Mouse (Mus musculus) embryonic facial prominence, embryonic 13.5 days (tissue): ENCODE data around the gene Zfp53. TPM values are rescaled to one million over a fixed set of nuclear protein-coding genes. Genes with fewer than 3 reads are reported as not detected.

ENCODE experiments used
- ATAC-seq: fragments of 200-750 bp; cut with Nextera tagmentation; 2 replicates; pipeline ENCODE4 v1.8.0; 2017; ENCODE audit warnings: low read depth; ENCODE audit not compliant: insufficient number of reproducible peaks, insufficient read depth, low FRiP score, low TSS enrichment
- H3K27ac ChIP-seq: fragments of 300-500 bp; sonication (generic); 2 replicates; pipeline ENCODE4 v1.5.1; 2015; ENCODE audit warnings: moderate library complexity, mild to moderate bottlenecking, inconsistent platforms
- H3K27me3 ChIP-seq: fragments of 300-500 bp; sonication (generic); 2 replicates; pipeline ENCODE4 v1.6.1; 2015; ENCODE audit warnings: mild to moderate bottlenecking, inconsistent platforms
- H3K36me3 ChIP-seq: fragments of 300-500 bp; sonication (generic); 2 replicates; pipeline ENCODE4 v1.6.1; 2015; ENCODE audit warnings: mild to moderate bottlenecking, inconsistent platforms
- H3K4me1 ChIP-seq: fragments of 300-500 bp; sonication (generic); 2 replicates; pipeline ENCODE4 v1.6.1; 2015; ENCODE audit warnings: inconsistent platforms
- H3K4me2 ChIP-seq: fragments of 300-500 bp; sonication (generic); 2 replicates; pipeline ENCODE4 v1.6.1; 2015; ENCODE audit warnings: moderate library complexity, mild to moderate bottlenecking, inconsistent platforms
- H3K4me3 ChIP-seq: fragments of 300-500 bp; sonication (generic); 2 replicates; pipeline ENCODE4 v1.5.1; 2015; ENCODE audit warnings: mild to moderate bottlenecking, inconsistent platforms
- H3K9ac ChIP-seq: fragments of 300-500 bp; sonication (generic); 2 replicates; pipeline ENCODE4 v1.6.1; 2015; ENCODE audit warnings: mild to moderate bottlenecking, inconsistent platforms
- H3K9me3 ChIP-seq: fragments of 300-500 bp; sonication (generic); 2 replicates; pipeline ENCODE4 v1.6.1; 2016; ENCODE audit warnings: inconsistent platforms
- WGBS: fragments of 180-500 bp; shearing (Covaris S2); methylation state at CpG from one replicate; pipeline ENCODE4 v1.1.7; 2015; ENCODE audit warnings: mixed read lengths; 5-methylcytosine and 5-hydroxymethylcytosine counted together
- polyA plus RNA-seq: library from polyadenylated mRNA; unstranded; fragments of >200 nt; fragmentation: Nextera tagmentation; extraction: Ambion mirVana; gene quantifications from 2 replicates; pipeline ENCODE4 v1.2.1, GENCODE M21; 2015

The Zfp53 gene
- polyA plus RNA-seq, 1 experiment from 2014 or later, result 10.5 TPM

DNA sequence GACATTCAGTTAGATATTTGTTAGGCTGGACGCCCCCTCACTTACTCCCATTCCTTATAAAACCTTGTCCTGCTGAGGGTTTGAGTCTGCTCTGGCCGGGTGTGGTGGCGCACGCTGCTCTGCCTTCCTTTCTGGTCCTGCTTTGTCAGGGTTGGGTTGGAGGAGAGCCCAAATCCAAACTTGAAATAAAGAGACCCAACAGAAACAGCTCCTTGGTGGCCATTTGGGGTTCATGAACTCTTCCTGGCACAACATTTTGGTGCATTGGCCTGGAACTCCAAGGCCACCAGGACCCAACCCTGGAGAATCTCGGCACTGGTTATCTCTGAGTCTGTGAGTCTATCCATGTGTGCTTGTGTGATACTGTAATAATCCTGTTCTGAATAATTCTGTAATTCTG lies 42.8 kb downstream of the Zfp53 start:
- no peaks in the 10 kb centered on the region for H3K36me3 ChIP-seq
- H3K4me3 ChIP-seq, result peak overlapping the region; percentile 81
- peaks cover 22% of the 10 kb centered on the region for H3K4me1 ChIP-seq
- H3K27me3 ChIP-seq, result no peaks in the 10 kb centered on the region
- 73% methylated on average over 5 of the region's 5 CpGs for WGBS
- peak overlapping the region; percentile 68 for H3K4me2 ChIP-seq
- H3K9ac ChIP-seq, result peak overlapping the region; percentile 98
- peak overlapping the region; percentile 98 for H3K27ac ChIP-seq
- H3K9me3 ChIP-seq, result no peaks in the 10 kb centered on the region
- no peak for ATAC-seq

DNA sequence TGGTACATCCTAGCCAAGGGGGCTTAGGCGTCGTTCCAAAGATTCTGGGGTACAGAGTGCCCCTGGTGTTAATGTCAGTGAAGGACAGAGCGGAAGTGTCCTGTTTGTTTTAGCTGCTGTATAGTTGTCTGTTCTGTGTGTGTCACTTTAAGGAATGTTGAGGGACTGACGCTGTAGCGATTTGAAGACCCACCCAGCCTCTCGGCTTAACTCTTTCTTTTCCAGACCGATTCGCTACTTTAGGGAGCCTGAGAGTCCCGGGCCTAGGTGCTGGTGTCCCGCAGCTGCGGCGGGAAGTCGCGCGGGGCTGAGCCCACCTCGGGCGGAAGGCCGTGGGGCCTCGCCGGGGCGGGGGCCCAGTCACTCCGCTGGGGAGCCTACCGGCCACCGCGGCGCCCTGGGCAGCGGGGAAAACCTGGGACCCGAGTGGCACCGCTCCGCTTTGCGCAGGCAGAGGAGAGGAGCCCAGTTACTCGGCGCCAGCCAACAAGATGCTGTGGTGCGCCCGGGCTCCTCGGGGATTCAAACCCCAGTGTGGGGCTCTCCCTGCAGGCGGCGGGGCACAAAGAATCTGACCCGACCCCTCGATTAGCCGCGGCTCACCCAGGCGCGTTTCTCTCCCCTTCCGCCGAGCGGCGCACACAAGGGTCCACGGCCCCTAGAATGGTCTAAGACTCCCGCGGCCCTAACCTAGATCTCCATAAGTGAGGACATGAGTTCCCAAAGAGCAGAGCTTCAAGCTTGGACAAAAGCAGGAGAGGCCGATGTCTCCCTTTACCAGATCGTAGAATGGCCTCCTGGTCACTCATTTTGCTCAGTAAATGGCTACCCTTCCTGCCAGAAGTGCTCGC lies 43.5 kb downstream of the Zfp53 start:
- Histone ChIP-seq H3K9ac (peak overlapping the region; percentile 98), H3K27me3 (no peaks in the 10 kb centered on the region), H3K9me3 (no peaks in the 10 kb centered on the region), H3K27ac (peak overlapping the region; percentile 98), H3K36me3 (no peaks in the 10 kb centered on the region), H3K4me1 (peaks cover 22% of the 10 kb centered on the region), H3K4me2 (peak overlapping the region; percentile 68), H3K4me3 (peak overlapping the region; percentile 81)
- ATAC-seq, result peak; percentile 73
- under 1% methylated on average over 54 of the region's 54 CpGs for WGBS

DNA sequence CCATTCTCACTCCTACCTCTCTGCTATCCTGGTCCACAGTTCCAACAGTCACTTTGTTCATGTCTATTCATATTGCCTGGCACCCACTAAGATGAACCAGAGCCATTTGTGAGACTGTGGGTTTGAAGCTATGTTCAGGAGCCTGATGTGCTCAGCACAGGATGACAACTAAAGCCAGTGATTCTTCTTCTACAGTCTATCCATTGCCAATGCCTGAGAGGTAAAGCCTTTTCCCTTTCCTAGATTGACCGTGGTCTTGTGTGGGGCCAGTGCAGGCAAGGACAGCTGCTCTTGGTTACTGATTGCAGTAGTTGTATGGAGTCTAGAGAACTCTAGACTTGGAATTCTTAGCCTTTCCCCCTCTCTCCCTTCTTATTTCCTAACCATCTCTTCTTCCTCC lies 45.2 kb downstream of the Zfp53 start:
- Histone ChIP-seq H3K4me3 (no peak overlapping the region), H3K4me1 (peaks cover 22% of the 10 kb centered on the region), H3K27me3 (no peaks in the 10 kb centered on the region), H3K4me2 (no peak overlapping the region), H3K9ac (no peak overlapping the region), H3K27ac (no peak overlapping the region; the same call in 1 of the 2 replicates), H3K36me3 (no peaks in the 10 kb centered on the region), H3K9me3 (no peaks in the 10 kb centered on the region)
- 86% methylated on average over 1 of the region's 1 CpGs for WGBS
- ATAC-seq, result no peak

DNA sequence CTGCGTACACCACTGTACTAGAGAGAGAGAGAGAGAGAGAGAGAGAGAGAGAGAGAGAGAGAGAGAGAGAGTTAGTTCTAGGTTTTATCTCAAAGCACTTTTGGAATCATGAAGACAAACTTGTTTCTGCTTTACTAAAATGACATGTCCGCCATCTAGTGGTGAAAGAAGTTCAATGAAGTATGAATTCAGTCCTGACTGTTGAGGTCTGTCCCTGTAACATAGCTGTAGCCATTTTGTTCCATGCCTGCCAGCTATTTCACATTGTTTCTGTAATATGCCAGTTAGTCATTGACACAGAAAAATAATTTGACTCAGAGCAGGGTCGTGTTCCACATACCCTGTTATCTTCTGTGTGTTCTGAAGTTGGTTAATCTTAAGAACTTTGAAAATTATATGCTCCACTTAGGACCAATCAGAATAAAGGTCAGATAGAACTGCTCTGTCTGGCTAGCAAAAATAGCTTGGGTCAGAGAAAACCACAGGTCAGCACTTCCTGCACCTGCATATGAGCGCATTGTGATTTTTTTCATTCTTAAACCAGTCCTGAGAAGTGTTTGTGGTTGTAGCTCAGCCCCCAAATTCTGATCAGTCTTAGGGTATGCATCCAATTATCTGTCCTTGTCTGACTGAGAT lies 45.8 kb downstream of the Zfp53 start:
- Histone ChIP-seq H3K36me3 (no peaks in the 10 kb centered on the region), H3K4me1 (peaks cover 22% of the 10 kb centered on the region), H3K4me3 (peak overlapping the region; percentile 57), H3K9ac (peak overlapping the region; percentile 72; the same call in 1 of the 2 replicates), H3K4me2 (peak overlapping the region; percentile 77), H3K9me3 (no peaks in the 10 kb centered on the region), H3K27me3 (no peaks in the 10 kb centered on the region), H3K27ac (peak overlapping the region; percentile 74)
- 15% methylated on average over 4 of the region's 4 CpGs for WGBS
- no peak for ATAC-seq

DNA sequence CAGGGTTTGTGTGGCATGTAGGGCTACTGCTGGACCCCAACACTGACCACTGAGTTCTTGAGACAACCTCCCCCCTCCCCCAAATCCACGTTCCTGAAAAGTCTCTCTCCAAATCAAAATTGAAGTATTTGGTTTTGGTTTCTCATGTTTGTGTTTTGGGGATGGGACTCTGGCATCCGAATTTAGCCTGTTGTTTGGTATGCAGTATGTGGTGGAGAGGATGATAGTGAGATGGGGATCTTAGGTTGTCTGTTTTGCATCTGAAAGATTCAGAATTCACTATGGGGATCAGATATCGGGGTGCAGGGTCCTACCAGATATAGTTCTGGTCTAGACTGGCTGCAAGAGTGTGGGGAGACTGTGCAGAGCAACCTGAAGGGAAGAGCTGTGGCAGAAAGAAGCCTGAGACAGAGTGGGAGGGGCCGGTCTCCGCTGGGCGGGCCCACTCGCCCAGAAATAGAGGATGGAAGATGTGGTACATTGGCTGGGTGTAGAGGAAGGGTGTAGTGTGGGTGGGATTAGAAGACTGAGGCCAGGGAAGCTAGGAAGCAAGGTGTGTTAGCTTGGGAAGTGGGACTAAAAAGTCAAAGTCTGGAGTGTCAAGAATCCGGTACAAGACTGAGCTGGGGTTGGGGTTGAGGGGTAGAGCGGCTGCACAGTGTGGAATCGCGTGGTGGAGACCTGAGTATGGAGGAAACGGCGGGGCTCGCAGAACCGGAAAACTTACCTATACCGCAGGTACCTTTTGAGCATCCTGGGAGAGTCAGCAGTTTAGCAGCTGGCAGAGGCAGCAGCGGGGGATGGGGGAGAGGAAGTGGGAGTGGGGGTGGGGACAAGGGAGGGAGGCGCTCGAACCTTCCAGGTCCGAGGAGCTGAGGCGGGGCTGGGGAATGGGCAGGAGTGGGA lies 46.6 kb downstream of the Zfp53 start, which contains the start of gene Zfp52:
Gene Zfp52, plus strand, starts transcription at position 444 of the 906 bp plus-strand sequence.
- Histone ChIP-seq H3K4me2 (peak within 1 kb of the TSS; percentile 77), H3K4me1 (peaks cover 22% of the 10 kb centered on the region), H3K36me3 (no peaks in the 10 kb centered on the region), H3K9me3 (no peaks in the 10 kb centered on the region), H3K27ac (peak within 1 kb of the TSS; percentile 74), H3K4me3 (peak within 1 kb of the TSS; percentile 57), H3K27me3 (no peaks in the 10 kb centered on the region), H3K9ac (peak within 1 kb of the TSS; percentile 72)
- peak; percentile 86 for ATAC-seq
- WGBS, result 3% methylated on average over 21 of the region's 21 CpGs

DNA sequence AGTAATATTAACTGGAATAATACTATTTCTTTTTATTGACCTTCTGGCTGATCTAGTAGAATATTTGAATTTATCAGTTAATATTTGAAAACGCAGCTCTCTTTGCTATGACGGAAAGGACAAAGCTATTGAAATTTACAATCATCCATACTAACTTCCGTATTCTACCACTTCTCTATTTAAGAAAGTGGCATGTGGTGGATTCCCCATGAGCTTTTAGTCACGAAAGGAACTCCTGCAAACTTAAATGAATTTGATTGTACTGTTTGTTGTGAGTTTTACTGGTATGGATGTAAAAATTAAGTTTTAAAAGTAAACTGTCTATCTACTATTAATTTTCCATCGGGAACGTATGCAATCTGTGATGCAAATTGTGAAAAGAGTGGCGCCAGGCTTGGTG lies 47.3 kb downstream of the Zfp53 start:
- Histone ChIP-seq H3K4me1 (peaks cover 22% of the 10 kb centered on the region), H3K4me2 (peak overlapping the region; percentile 77), H3K27ac (no peak overlapping the region), H3K9ac (peak overlapping the region; percentile 72; the same call in 1 of the 2 replicates), H3K4me3 (peak overlapping the region; percentile 57), H3K9me3 (no peaks in the 10 kb centered on the region), H3K36me3 (no peaks in the 10 kb centered on the region), H3K27me3 (no peaks in the 10 kb centered on the region)
- WGBS, result 31% methylated on average over 7 of the region's 7 CpGs
- no peak for ATAC-seq

DNA sequence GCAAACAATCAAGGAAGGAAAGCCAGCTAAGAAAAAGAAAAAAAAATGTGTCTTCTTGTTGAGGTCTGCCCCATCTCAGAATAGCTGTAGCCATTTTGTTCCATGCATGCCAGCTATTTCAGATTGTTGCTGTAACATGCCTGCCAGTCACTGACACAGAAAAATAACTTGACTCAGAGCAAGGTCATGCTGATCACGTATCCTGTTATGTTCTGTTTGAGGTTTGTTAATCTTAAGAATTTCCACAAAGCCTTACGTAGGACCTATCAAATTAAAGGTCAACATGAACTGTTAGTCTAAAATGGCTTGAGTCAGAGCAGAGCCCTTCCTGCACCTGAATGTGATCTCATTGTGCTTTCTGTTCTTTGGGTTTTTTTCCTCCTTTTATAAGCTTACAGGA lies 47.9 kb downstream of the Zfp53 start:
- peaks cover 19% of the 10 kb centered on the region for H3K4me1 ChIP-seq
- H3K9ac ChIP-seq, result no peak overlapping the region
- H3K36me3 ChIP-seq, result no peaks in the 10 kb centered on the region
- no peak for ATAC-seq
- H3K4me2 ChIP-seq, result no peak overlapping the region
- WGBS, result 57% methylated on average over 2 of the region's 2 CpGs
- no peak overlapping the region for H3K27ac ChIP-seq
- no peaks in the 10 kb centered on the region for H3K27me3 ChIP-seq
- no peak overlapping the region for H3K4me3 ChIP-seq
- H3K9me3 ChIP-seq, result no peaks in the 10 kb centered on the region

DNA sequence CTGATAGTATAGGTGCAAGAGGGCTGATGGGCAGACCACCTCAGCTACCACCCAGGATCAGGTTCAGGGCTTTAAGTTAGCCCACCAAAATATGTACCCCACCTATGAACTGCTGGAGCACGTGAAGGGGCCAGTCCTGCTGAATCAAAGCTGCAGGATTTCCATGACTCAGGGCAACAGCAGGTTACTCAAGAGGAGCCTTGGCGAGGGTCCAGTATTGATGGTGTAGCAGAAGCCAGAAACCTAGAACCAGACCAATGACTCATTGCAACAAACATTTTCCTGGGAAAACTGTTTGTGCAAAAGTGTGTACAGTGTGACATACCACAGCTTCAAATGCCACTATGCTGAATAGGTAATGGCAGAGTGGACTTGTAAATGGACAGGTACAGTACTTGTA lies 69.0 kb downstream of the Zfp53 start:
- 87% methylated on average over 2 of the region's 2 CpGs for WGBS
- Histone ChIP-seq H3K9me3 (no peaks in the 10 kb centered on the region), H3K4me1 (no peaks in the 10 kb centered on the region), H3K27ac (no peak overlapping the region), H3K4me2 (no peak overlapping the region), H3K36me3 (peaks cover 20% of the 10 kb centered on the region), H3K4me3 (no peak overlapping the region), H3K9ac (no peak overlapping the region), H3K27me3 (no peaks in the 10 kb centered on the region)
- no peak for ATAC-seq

Other genes with a start within 250 kb of the Zfp53 start
- not detected in 2 replicates for gene Vmn1r235, start 232.6 kb upstream of the Zfp53 start, polyA plus RNA-seq
- not detected in 2 replicates for gene Vmn1r236, start 206.1 kb upstream of the Zfp53 start, polyA plus RNA-seq
- gene Vmn1r237, start 177.1 kb upstream of the Zfp53 start, polyA plus RNA-seq, result not detected in 2 replicates
- 3.8 and 5.0 TPM in 2 replicates for gene Zfp677, start 105.2 kb upstream of the Zfp53 start, polyA plus RNA-seq
- gene Zfp54, start 65.8 kb upstream of the Zfp53 start, polyA plus RNA-seq, result 3.4 TPM in 2 replicates
- 15.0 and 16.3 TPM in 2 replicates for gene Zfp51, start 38.6 kb upstream of the Zfp53 start, polyA plus RNA-seq
- gene Zfp52, start 46.5 kb downstream of the Zfp53 start, polyA plus RNA-seq, result 4.3 and 5.0 TPM in 2 replicates
- 15.2 and 15.9 TPM in 2 replicates for gene Zfp948, start 78.0 kb downstream of the Zfp53 start, polyA plus RNA-seq
- 6.1 and 7.2 TPM in 2 replicates for gene Zfp983, start 161.6 kb downstream of the Zfp53 start, polyA plus RNA-seq
- gene Gm10226, start 202.9 kb downstream of the Zfp53 start, polyA plus RNA-seq, result 5.8 and 8.9 TPM in 2 replicates
- gene Zfp760, start 218.7 kb downstream of the Zfp53 start, polyA plus RNA-seq, result 14.4 and 17.8 TPM in 2 replicates
- gene Zfp229, start 241.8 kb downstream of the Zfp53 start, polyA plus RNA-seq, result 7.0 and 8.5 TPM in 2 replicates